Mouse (Mus musculus): ENCODE data around the gene Otx2.

- TF ChIP-seq CTCF (IDR thresholded peaks at IDR 0.05; ENCODE audit: low read depth, low read length) (no peak), POLR2A (IDR thresholded peaks at IDR 0.05; ENCODE audit: insufficient read depth, low read length) (no peak)
Measured at GRCm38 (mm10) chr14:48663531-48663930, 10.1 kb downstream of the Otx2 start.
